Mouse (Mus musculus) stomach, embryonic 14.5 days (tissue): Measurements from ENCODE around the gene Zfp605. TPM values are rescaled to one million over a fixed set of nuclear protein-coding genes. Genes with fewer than 3 reads are reported as not detected.

ENCODE experiments used
- ATAC-seq: fragments of 200-750 bp; cut with Nextera tagmentation; 2 replicates; pipeline ENCODE4 v1.8.0; 2017; ENCODE audit warnings: low read depth, moderate TSS enrichment; ENCODE audit not compliant: insufficient number of reproducible peaks, insufficient read depth, low FRiP score
- H3K27ac ChIP-seq: fragments of 300-500 bp; sonication (generic); 2 replicates; pipeline ENCODE4 v1.5.1; 2014; ENCODE audit warnings: mild to moderate bottlenecking, low read length, moderate library complexity, mixed read lengths
- H3K27me3 ChIP-seq: fragments of 300-500 bp; sonication (generic); 2 replicates; pipeline ENCODE4 v1.6.1; 2014; ENCODE audit warnings: low read length, control low read depth, mixed read lengths; ENCODE audit not compliant: control insufficient read depth, insufficient read depth
- H3K36me3 ChIP-seq: fragments of 300-500 bp; sonication (generic); 2 replicates; pipeline ENCODE4 v1.6.1; 2014; ENCODE audit warnings: mild to moderate bottlenecking, control low read depth, low read length, moderate library complexity, mixed read lengths; ENCODE audit not compliant: control insufficient read depth, insufficient read depth
- H3K4me1 ChIP-seq: fragments of 300-500 bp; sonication (generic); 2 replicates; pipeline ENCODE4 v1.6.1; 2014; ENCODE audit warnings: low read length, control low read depth, mixed read lengths; ENCODE audit not compliant: control insufficient read depth, insufficient read depth
- H3K4me2 ChIP-seq: fragments of 300-500 bp; sonication (generic); replicated peaks from 2 replicates; pipeline ENCODE4 v1.6.1; 2014; ENCODE audit warnings: low read depth, low read length, control low read depth
- H3K4me3 ChIP-seq: fragments of 300-500 bp; sonication (generic); 2 replicates; pipeline ENCODE4 v1.5.1; 2014; ENCODE audit warnings: low read depth, low read length, control low read depth
- H3K9ac ChIP-seq: fragments of 300-500 bp; sonication (generic); replicated peaks from 2 replicates; pipeline ENCODE4 v1.6.1; 2014; ENCODE audit warnings: low read depth, mild to moderate bottlenecking, control low read depth, low read length, moderate library complexity, mixed read lengths
- H3K9me3 ChIP-seq: fragments of 300-500 bp; sonication (generic); 2 replicates; pipeline ENCODE4 v1.6.1; 2016; ENCODE audit warnings: low read depth, low read length, control low read depth; ENCODE audit not compliant: control insufficient read depth
- WGBS: fragments of 180-500 bp; shearing (Covaris S2); extraction: QIAGEN DNeasy Blood & Tissue Kit; methylation state at CpG from one replicate; pipeline ENCODE4 v1.1.7; 2014; 5-methylcytosine and 5-hydroxymethylcytosine counted together
- polyA plus RNA-seq: library from polyadenylated mRNA; unstranded; fragments of >200 nt; fragmentation: Nextera tagmentation; extraction: Ambion mirVana; gene quantifications from 2 replicates; pipeline ENCODE4 v1.2.1, GENCODE M21; 2014

Gene Zfp605
- polyA plus RNA-seq, 1 experiment from 2014 or later = 4.0 TPM

DNA sequence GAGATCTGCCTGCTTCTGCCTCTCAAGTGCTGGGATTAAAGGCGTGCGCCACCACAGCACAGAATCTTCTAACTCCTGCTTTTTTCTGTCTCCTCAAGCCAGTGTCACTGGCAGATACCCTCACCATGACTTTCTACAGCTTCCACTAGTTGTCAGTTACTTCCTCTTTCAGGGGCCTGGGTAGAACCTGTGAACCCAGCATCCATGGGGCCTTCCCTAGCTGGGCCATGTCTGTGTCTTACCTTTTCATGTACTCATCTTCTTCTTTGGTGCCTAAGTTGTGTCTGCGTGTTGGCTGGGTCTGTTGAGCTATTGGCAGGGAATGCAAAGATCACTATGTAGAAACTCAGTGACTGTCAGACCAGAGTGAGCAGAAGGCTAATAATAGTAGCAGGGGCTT, 27.9 kb downstream of the Zfp605 start:
- Histone ChIP-seq H3K9ac (no peak overlapping the region), H3K4me1 (no peaks in the 10 kb centered on the region), H3K27me3 (no peaks in the 10 kb centered on the region), H3K36me3 (peaks cover 5% of the 10 kb centered on the region; the same call in 1 of the 2 replicates), H3K9me3 (peaks cover 6% of the 10 kb centered on the region; the same call in 1 of the 2 replicates), H3K27ac (no peak overlapping the region), H3K4me2 (no peak overlapping the region), H3K4me3 (no peak overlapping the region)
- ATAC-seq = no peak
- 95% methylated on average over 3 of the region's 3 CpGs for WGBS

DNA sequence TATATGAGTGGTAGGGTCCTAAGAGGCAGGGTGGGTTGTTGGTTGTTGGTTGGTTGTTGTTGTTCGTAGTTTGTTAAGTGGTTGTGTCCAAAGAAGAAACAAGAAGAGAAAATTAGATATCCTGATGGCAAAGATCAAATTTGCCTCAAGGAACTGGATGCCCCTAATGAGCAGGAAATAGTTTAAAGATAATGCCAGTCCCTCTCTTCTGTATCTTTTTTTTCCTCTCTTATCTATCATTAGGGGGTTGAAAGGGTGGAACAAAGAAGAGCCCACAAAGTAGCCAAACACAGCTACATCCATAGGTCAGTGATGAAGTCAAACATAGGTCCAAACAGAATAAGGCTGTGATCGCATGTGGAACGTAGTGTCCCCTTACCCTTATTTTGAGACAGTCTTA, 29.4 kb downstream of the Zfp605 start:
- Histone ChIP-seq H3K9me3 (no peaks in the 10 kb centered on the region), H3K36me3 (peaks cover 11% of the 10 kb centered on the region), H3K4me3 (no peak overlapping the region), H3K9ac (no peak overlapping the region), H3K27ac (no peak overlapping the region), H3K27me3 (no peaks in the 10 kb centered on the region), H3K4me2 (no peak overlapping the region), H3K4me1 (no peaks in the 10 kb centered on the region)
- 94% methylated on average over 3 of the region's 3 CpGs for WGBS
- ATAC-seq = no peak

DNA sequence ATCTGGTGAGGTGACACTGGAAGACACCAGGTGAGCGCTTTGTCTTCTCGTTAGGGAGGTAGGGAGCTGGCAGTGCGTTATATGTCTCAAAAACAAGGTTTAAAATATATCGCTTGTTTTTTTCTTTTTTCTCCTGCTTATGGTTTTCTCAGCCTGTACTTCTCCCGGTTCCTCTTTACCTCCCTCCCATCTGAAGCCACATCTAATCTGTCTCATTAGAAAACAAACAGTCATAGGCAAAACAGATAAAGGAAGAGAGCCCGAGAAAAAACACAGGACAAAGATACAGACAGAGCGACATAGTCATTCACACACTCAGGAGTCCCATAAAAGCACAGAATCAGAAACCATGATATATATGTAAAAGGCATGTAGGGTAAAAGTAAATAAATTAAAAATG, 30.5 kb downstream of the Zfp605 start:
- no peak overlapping the region for H3K9ac ChIP-seq
- peaks cover 17% of the 10 kb centered on the region for H3K36me3 ChIP-seq
- no peak overlapping the region for H3K27ac ChIP-seq
- no peak for ATAC-seq
- 90% methylated on average over 7 of the region's 7 CpGs for WGBS
- no peak overlapping the region for H3K4me3 ChIP-seq
- H3K4me1 ChIP-seq = no peaks in the 10 kb centered on the region
- no peaks in the 10 kb centered on the region for H3K9me3 ChIP-seq
- no peaks in the 10 kb centered on the region for H3K27me3 ChIP-seq
- no peak overlapping the region for H3K4me2 ChIP-seq

- ATAC-seq = no peak
- Histone ChIP-seq H3K27me3 (no peaks in the 10 kb centered on the region), H3K4me1 (no peaks in the 10 kb centered on the region), H3K27ac (no peak overlapping the region), H3K4me3 (no peak overlapping the region), H3K9me3 (no peaks in the 10 kb centered on the region), H3K9ac (no peak overlapping the region), H3K36me3 (peaks cover 26% of the 10 kb centered on the region), H3K4me2 (no peak overlapping the region)
- 91% methylated on average over 2 of the region's 2 CpGs for WGBS
Observed at GRCm38 (mm10) chr5:110142309-110142708, 32.4 kb downstream of the Zfp605 start.

GRCm38 (mm10) chr5:110143007-110143406, 33.1 kb downstream of the Zfp605 start:
- Histone ChIP-seq H3K36me3 (peaks cover 26% of the 10 kb centered on the region), H3K9me3 (no peaks in the 10 kb centered on the region), H3K27ac (no peak overlapping the region), H3K27me3 (no peaks in the 10 kb centered on the region), H3K9ac (no peak overlapping the region), H3K4me3 (no peak overlapping the region), H3K4me2 (no peak overlapping the region), H3K4me1 (no peaks in the 10 kb centered on the region)
- 88% methylated on average over 5 of the region's 5 CpGs for WGBS
- no peak for ATAC-seq

GRCm38 (mm10) chr5:110169374-110169773, 59.5 kb downstream of the Zfp605 start:
- Histone ChIP-seq H3K36me3 (peaks cover 45% of the 10 kb centered on the region), H3K9ac (no peak overlapping the region), H3K27ac (no peak overlapping the region), H3K4me3 (no peak overlapping the region), H3K9me3 (no peaks in the 10 kb centered on the region), H3K27me3 (no peaks in the 10 kb centered on the region), H3K4me1 (no peaks in the 10 kb centered on the region), H3K4me2 (no peak overlapping the region)
- WGBS = 95% methylated on average over 4 of the region's 4 CpGs
- ATAC-seq = no peak

DNA sequence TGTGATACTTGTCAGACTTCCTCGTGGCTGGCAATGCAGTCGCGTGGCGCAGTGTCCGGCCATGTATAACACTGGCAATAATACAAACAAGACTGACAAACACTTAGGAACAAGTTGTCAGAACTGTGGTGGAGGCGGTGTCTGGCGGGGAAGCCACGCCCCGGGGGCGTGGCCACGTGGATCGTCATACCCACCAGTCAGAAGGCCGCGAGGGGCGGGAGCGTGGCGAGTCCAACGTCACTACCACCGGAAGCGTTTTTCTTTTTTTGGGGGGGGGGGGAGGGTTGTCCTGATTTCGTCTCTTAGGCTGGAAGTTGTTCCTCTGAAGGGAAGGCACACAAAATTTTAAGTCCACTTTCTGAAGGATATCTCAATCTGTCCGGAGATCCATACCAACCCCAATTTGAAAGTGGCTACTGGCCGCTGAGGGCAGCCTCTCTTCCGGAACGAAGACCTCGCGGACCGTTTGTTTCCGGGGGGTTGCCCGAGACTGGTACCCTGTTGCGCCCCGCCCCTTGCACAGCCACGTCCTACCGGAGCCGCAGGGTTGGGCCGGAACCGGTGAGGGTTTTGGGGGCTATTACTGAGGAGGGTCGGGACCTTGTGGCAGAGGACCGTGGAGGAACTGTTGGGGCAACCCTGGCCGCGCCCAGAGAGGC, 66.6 kb downstream of the Zfp605 start, which contains the start of gene Golga3:
TSS of gene Golga3 (plus strand) at position 340 of the 659 bp plus-strand sequence.
- Histone ChIP-seq H3K27ac (peak within 1 kb of the TSS; percentile 55; the same call in 1 of the 2 replicates), H3K9me3 (no peaks in the 10 kb centered on the region), H3K36me3 (peaks cover 5% of the 10 kb centered on the region; the same call in 1 of the 2 replicates), H3K4me2 (peak within 1 kb of the TSS; percentile 74), H3K27me3 (no peaks in the 10 kb centered on the region), H3K9ac (peak within 1 kb of the TSS; percentile 88), H3K4me1 (peaks cover 6% of the 10 kb centered on the region), H3K4me3 (peak within 1 kb of the TSS; percentile 95)
- peak; percentile 96 for ATAC-seq
- under 1% methylated on average over 41 of the region's 41 CpGs for WGBS

- Histone ChIP-seq H3K9me3 (no peaks in the 10 kb centered on the region), H3K27ac (peak overlapping the region; percentile 55; the same call in 1 of the 2 replicates), H3K27me3 (no peaks in the 10 kb centered on the region), H3K4me1 (peaks cover 6% of the 10 kb centered on the region), H3K9ac (peak overlapping the region; percentile 88), H3K36me3 (peaks cover 8% of the 10 kb centered on the region; the same call in 1 of the 2 replicates), H3K4me2 (peak overlapping the region; percentile 74), H3K4me3 (peak overlapping the region; percentile 95)
- peak; percentile 10; the same call in 1 of the 2 replicates for ATAC-seq
- WGBS = under 1% methylated on average over 19 of the region's 19 CpGs
Observed at GRCm38 (mm10) chr5:110177021-110177420, 67.1 kb downstream of the Zfp605 start.
